Mouse (Mus musculus) kidney, adult 2 months (tissue): ENCODE measurements around the gene 4930402H24Rik. TPM values are rescaled to one million over a fixed set of nuclear protein-coding genes. Genes with fewer than 3 reads are reported as not detected.

ENCODE experiments used
- DNase-seq: peaks from one replicate; pipeline ENCODE4 v3.0.0; 2021
- H3K27ac ChIP-seq: fragments of 200-500 bp; 2 replicates; pipeline ENCODE4 v1.5.1; 2012; ENCODE audit warnings: low read depth, low read length, control low read depth, inconsistent platforms; ENCODE audit not compliant: insufficient read depth
- H3K27me3 ChIP-seq: fragments of 200-500 bp; replicated peaks from 2 replicates; pipeline ENCODE4 v1.6.1; 2012; ENCODE audit warnings: mild to moderate bottlenecking, moderate library complexity, low read length, inconsistent platforms; ENCODE audit not compliant: control insufficient read depth, insufficient read depth
- H3K36me3 ChIP-seq: fragments of 200-500 bp; 2 replicates; pipeline ENCODE4 v1.6.1; 2012; ENCODE audit warnings: mild to moderate bottlenecking, moderate library complexity, low read length, inconsistent platforms; ENCODE audit not compliant: control insufficient read depth, insufficient read depth
- H3K4me1 ChIP-seq: fragments of 200-500 bp; 2 replicates; pipeline ENCODE4 v1.6.1; 2011; ENCODE audit warnings: low read length; ENCODE audit not compliant: control insufficient read depth, insufficient read depth
- H3K4me3 ChIP-seq: fragments of 200-500 bp; 2 replicates; pipeline ENCODE4 v1.5.1; 2011; ENCODE audit warnings: mild to moderate bottlenecking, low read depth, low read length, control low read depth; ENCODE audit not compliant: insufficient read depth
- CTCF ChIP-seq: fragments of 200-500 bp; conservative IDR thresholded peaks from 2 replicates; pipeline ENCODE4 v1.5.1; 2011; ENCODE audit warnings: low read depth, mild to moderate bottlenecking, control low read depth, low read length, moderate library complexity, mixed read lengths; ENCODE audit not compliant: insufficient read depth, insufficient read length
- POLR2A ChIP-seq: fragments of 200-500 bp; IDR thresholded peaks from one replicate; pipeline ENCODE4 v1.6.1; 2011; ENCODE audit warnings: low read depth, low read length, control low read depth
- WGBS: fragments of 180-500 bp; shearing (Covaris S2); methylation state at CpG from one replicate; pipeline ENCODE4 v1.1.7; 2018; 5-methylcytosine and 5-hydroxymethylcytosine counted together
- polyA plus RNA-seq: library from polyadenylated mRNA; depleted of rRNA; stranded (reverse); fragments of >200 nt; gene quantifications from 2 replicates; pipeline ENCODE4 v1.2.3, GENCODE M21; 2012

Gene 4930402H24Rik
- polyA plus RNA-seq, 1 experiment: 70.2 TPM

GRCm38 (mm10) chr2:130924950-130925349 lies 18.7 kb upstream of the 4930402H24Rik start:
- H3K27ac ChIP-seq: no peak overlapping the region
- no peak for DNase-seq
- TF ChIP-seq CTCF (no peak), POLR2A (no peak)
- WGBS: 31% methylated on average over 2 of the region's 2 CpGs
- no peaks in the 10 kb centered on the region for H3K27me3 ChIP-seq
- H3K36me3 ChIP-seq: no peaks in the 10 kb centered on the region
- H3K4me3 ChIP-seq: no peak overlapping the region
- H3K4me1 ChIP-seq: peaks cover 4% of the 10 kb centered on the region; the same call in 1 of the 2 replicates

GRCm38 (mm10) chr2:130919062-130919593 lies 12.9 kb upstream of the 4930402H24Rik start:
- 54% methylated on average over 5 of the region's 5 CpGs for WGBS
- no peak overlapping the region for H3K27ac ChIP-seq
- H3K36me3 ChIP-seq: no peaks in the 10 kb centered on the region
- H3K27me3 ChIP-seq: no peaks in the 10 kb centered on the region
- no peak for DNase-seq
- TF ChIP-seq POLR2A: no peak
- no peak for TF ChIP-seq CTCF
- H3K4me1 ChIP-seq: peaks cover 4% of the 10 kb centered on the region; the same call in 1 of the 2 replicates
- H3K4me3 ChIP-seq: no peak overlapping the region

- no peaks in the 10 kb centered on the region for H3K27me3 ChIP-seq
- H3K4me1 ChIP-seq: peaks cover 4% of the 10 kb centered on the region; the same call in 1 of the 2 replicates
- no peaks in the 10 kb centered on the region for H3K36me3 ChIP-seq
- no peak overlapping the region for H3K27ac ChIP-seq
- DNase-seq: no peak
- WGBS: 83% methylated on average over 1 of the region's 1 CpGs
- H3K4me3 ChIP-seq: no peak overlapping the region
- no peak for TF ChIP-seq CTCF
- TF ChIP-seq POLR2A: no peak
Observed at GRCm38 (mm10) chr2:130917686-130918085, 11.5 kb upstream of the 4930402H24Rik start.

- H3K27me3 ChIP-seq: no peaks in the 10 kb centered on the region
- no peak for TF ChIP-seq CTCF
- no peak for TF ChIP-seq POLR2A
- H3K4me1 ChIP-seq: peaks cover 7% of the 10 kb centered on the region; the same call in 1 of the 2 replicates
- H3K4me3 ChIP-seq: no peak overlapping the region
- H3K36me3 ChIP-seq: no peaks in the 10 kb centered on the region
- DNase-seq: peak; percentile 22
- 41% methylated on average over 3 of the region's 3 CpGs for WGBS
- no peak overlapping the region for H3K27ac ChIP-seq
Observed at GRCm38 (mm10) chr2:130916521-130917147, 10.4 kb upstream of the 4930402H24Rik start.

- TF ChIP-seq CTCF: no peak
- no peak overlapping the region for H3K4me3 ChIP-seq
- DNase-seq: no peak
- 97% methylated on average over 1 of the region's 1 CpGs for WGBS
- H3K27me3 ChIP-seq: no peaks in the 10 kb centered on the region
- H3K4me1 ChIP-seq: peaks cover 7% of the 10 kb centered on the region; the same call in 1 of the 2 replicates
- no peak overlapping the region for H3K27ac ChIP-seq
- H3K36me3 ChIP-seq: no peaks in the 10 kb centered on the region
Observed at GRCm38 (mm10) chr2:130914873-130915272, 8.7 kb upstream of the 4930402H24Rik start.

GRCm38 (mm10) chr2:130911691-130912090 lies 5.5 kb upstream of the 4930402H24Rik start:
- WGBS: 50% methylated on average over 1 of the region's 1 CpGs
- Histone ChIP-seq H3K36me3 (no peaks in the 10 kb centered on the region), H3K27ac (no peak overlapping the region), H3K27me3 (no peaks in the 10 kb centered on the region), H3K4me3 (no peak overlapping the region), H3K4me1 (peaks cover 24% of the 10 kb centered on the region)
- peak; percentile 48 for DNase-seq
- TF ChIP-seq POLR2A: no peak
- no peak for TF ChIP-seq CTCF

- Histone ChIP-seq H3K27me3 (no peaks in the 10 kb centered on the region), H3K4me3 (peak overlapping the region; percentile 73), H3K27ac (peak overlapping the region; percentile 43), H3K36me3 (no peaks in the 10 kb centered on the region; the same call in 1 of the 2 replicates), H3K4me1 (peaks cover 18% of the 10 kb centered on the region)
- DNase-seq: no peak
- TF ChIP-seq CTCF (no peak), POLR2A (no peak)
- under 1% methylated on average over 58 of the region's 58 CpGs for WGBS
Observed at GRCm38 (mm10) chr2:130906584-130907315, 544 bp upstream of the 4930402H24Rik start.
